Mouse (Mus musculus) forebrain, postnatal 0 days (tissue): ENCODE measurements around the gene Dnmt3b. TPM values are rescaled to one million over a fixed set of nuclear protein-coding genes. Genes with fewer than 3 reads are reported as not detected.
"Not testable (repeated sequence)": the region's sequence is repeated elsewhere in the genome, so short reads cannot be mapped to it uniquely, and the experiment has no call there.

Experiments used
- ATAC-seq: fragments of 200-750 bp; cut with Nextera tagmentation; 2 replicates; pipeline ENCODE4 v1.8.0; 2017; ENCODE audit warnings: mild to moderate bottlenecking, moderate library complexity
- DNase-seq: peaks from one replicate; pipeline ENCODE4 v3.0.0-alpha.2; 2015
- H3K27ac ChIP-seq: fragments of 300-500 bp; sonication (generic); 2 replicates; pipeline ENCODE4 v1.5.1; 2014; ENCODE audit warnings: low read depth, mild to moderate bottlenecking, antibody characterized with exemption, low read length, moderate library complexity, mixed read lengths
- H3K27me3 ChIP-seq: fragments of 300-500 bp; sonication (generic); 2 replicates; pipeline ENCODE4 v1.6.1; 2014; ENCODE audit warnings: mild to moderate bottlenecking, low read length, mixed read lengths; ENCODE audit not compliant: insufficient read depth
- H3K36me3 ChIP-seq: fragments of 300-500 bp; sonication (generic); 2 replicates; pipeline ENCODE4 v1.6.1; 2014; ENCODE audit warnings: mild to moderate bottlenecking, moderate library complexity; ENCODE audit not compliant: insufficient read depth
- H3K4me1 ChIP-seq: fragments of 300-500 bp; sonication (generic); 2 replicates; pipeline ENCODE4 v1.6.1; 2014; ENCODE audit warnings: antibody characterized with exemption; ENCODE audit not compliant: insufficient read depth
- H3K4me2 ChIP-seq: fragments of 300-500 bp; sonication (generic); 2 replicates; pipeline ENCODE4 v1.6.1; 2014; ENCODE audit warnings: low read depth, mild to moderate bottlenecking, moderate library complexity
- H3K4me3 ChIP-seq: fragments of 300-500 bp; sonication (generic); 2 replicates; pipeline ENCODE4 v1.5.1; 2014; ENCODE audit warnings: low read depth, low read length, mixed read lengths
- H3K9ac ChIP-seq: fragments of 300-500 bp; sonication (generic); 2 replicates; pipeline ENCODE4 v1.6.1; 2014; ENCODE audit warnings: mild to moderate bottlenecking
- H3K9me3 ChIP-seq: fragments of 300-500 bp; sonication (generic); 2 replicates; pipeline ENCODE4 v1.6.1; 2016; ENCODE audit warnings: low read length
- CTCF ChIP-seq: sonication (generic); IDR thresholded peaks from 2 replicates; pipeline ENCODE4 v1.5.1; 2016; ENCODE audit warnings: antibody characterized with exemption, control low read depth, low read depth
- WGBS: fragments of 180-500 bp; shearing (Covaris S2); extraction: QIAGEN DNeasy Blood & Tissue Kit; methylation state at CpG from one replicate; pipeline ENCODE4 v1.1.7; 2014; 5-methylcytosine and 5-hydroxymethylcytosine counted together
- polyA plus RNA-seq: library from polyadenylated mRNA; unstranded; fragments of >200 nt; fragmentation: Nextera tagmentation; extraction: Ambion mirVana; gene quantifications from 2 replicates; pipeline ENCODE4 v1.2.1, GENCODE M21; 2015
- total RNA-seq: library from RNA; depleted of rRNA; stranded (reverse); fragments of >200 nt; gene quantifications from 2 replicates; pipeline ENCODE4 v1.2.3, GENCODE M21; 2014

Gene Dnmt3b
- total and polyA plus RNA-seq, 2 experiments from 2014 or later = 1.9 to 3.9 TPM

GRCm38 (mm10) chr2:153677550-153677949, 28.3 kb downstream of the Dnmt3b start:
- no peak overlapping the region for H3K27ac ChIP-seq
- H3K4me2 ChIP-seq = no peak overlapping the region
- H3K9ac ChIP-seq = no peak overlapping the region
- no peaks in the 10 kb centered on the region for H3K27me3 ChIP-seq
- ATAC-seq (no peak), DNase-seq (no peak)
- H3K9me3 ChIP-seq = no peaks in the 10 kb centered on the region
- H3K4me1 ChIP-seq = no peaks in the 10 kb centered on the region
- TF ChIP-seq CTCF = no peak
- WGBS = 79% methylated on average over 7 of the region's 7 CpGs
- no peak overlapping the region for H3K4me3 ChIP-seq
- H3K36me3 ChIP-seq = peaks cover 15% of the 10 kb centered on the region; the same call in 1 of the 2 replicates

GRCm38 (mm10) chr2:153679959-153680358, 30.7 kb downstream of the Dnmt3b start:
- 91% methylated on average over 1 of the region's 1 CpGs for WGBS

GRCm38 (mm10) chr2:153693413-153693812, 44.2 kb downstream of the Dnmt3b start:
- not testable (repeated sequence) for H3K4me3 ChIP-seq, H3K27me3 ChIP-seq, H3K36me3 ChIP-seq, H3K4me2 ChIP-seq, H3K27ac ChIP-seq, ATAC-seq, H3K9me3 ChIP-seq, H3K9ac ChIP-seq, DNase-seq, H3K4me1 ChIP-seq
- 87% methylated on average over 6 of the region's 7 CpGs for WGBS

More at GRCm38 (mm10) chr2:153679959-153680358, 30.7 kb downstream of the Dnmt3b start:
- Histone ChIP-seq H3K4me1 (no peaks in the 10 kb centered on the region), H3K4me2 (no peak overlapping the region), H3K4me3 (no peak overlapping the region), H3K27me3 (no peaks in the 10 kb centered on the region), H3K9ac (no peak overlapping the region), H3K36me3 (peaks cover 15% of the 10 kb centered on the region; the same call in 1 of the 2 replicates), H3K9me3 (no peaks in the 10 kb centered on the region), H3K27ac (no peak overlapping the region)
- no peak for TF ChIP-seq CTCF
- ATAC-seq (no peak), DNase-seq (no peak)

DNA sequence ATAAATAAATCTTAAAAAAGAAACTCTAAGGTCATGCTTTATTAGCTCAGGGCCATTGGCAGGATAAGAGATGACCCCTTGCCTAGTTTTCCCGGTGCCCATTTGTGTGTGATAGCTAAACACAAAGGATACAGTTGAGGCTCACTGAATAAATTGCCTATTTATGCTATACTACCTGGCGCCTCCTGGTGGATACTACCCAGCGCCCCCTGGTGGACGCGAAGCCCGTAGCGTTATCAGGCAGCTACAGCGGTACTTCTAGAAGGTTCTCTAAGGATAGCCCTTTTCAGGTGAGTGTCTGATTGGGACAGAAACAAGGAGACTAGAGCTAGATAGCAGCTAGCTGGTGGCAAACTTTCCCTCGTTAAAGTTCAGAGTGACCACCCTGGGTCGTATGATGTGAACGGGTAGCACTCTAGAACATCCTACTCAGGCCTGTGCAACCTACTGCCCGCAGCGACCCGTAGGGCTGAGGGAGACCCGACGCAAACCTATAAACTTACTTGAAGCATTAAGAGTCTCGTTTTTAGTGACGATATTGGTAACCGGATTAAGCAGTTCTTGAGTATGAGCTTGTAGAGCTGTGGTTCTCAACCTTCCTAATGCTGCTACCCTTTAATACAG, 45.3 kb downstream of the Dnmt3b start:
- ATAC-seq (no peak), DNase-seq (no peak)
- no peak overlapping the region for H3K27ac ChIP-seq
- no peak overlapping the region for H3K4me3 ChIP-seq
- no peaks in the 10 kb centered on the region for H3K4me1 ChIP-seq
- no peak overlapping the region for H3K4me2 ChIP-seq
- peak; percentile 52 for TF ChIP-seq CTCF
- no peaks in the 10 kb centered on the region for H3K36me3 ChIP-seq
- no peaks in the 10 kb centered on the region for H3K9me3 ChIP-seq
- no peaks in the 10 kb centered on the region for H3K27me3 ChIP-seq
- 71% methylated on average over 19 of the region's 19 CpGs for WGBS
- no peak overlapping the region for H3K9ac ChIP-seq

DNA sequence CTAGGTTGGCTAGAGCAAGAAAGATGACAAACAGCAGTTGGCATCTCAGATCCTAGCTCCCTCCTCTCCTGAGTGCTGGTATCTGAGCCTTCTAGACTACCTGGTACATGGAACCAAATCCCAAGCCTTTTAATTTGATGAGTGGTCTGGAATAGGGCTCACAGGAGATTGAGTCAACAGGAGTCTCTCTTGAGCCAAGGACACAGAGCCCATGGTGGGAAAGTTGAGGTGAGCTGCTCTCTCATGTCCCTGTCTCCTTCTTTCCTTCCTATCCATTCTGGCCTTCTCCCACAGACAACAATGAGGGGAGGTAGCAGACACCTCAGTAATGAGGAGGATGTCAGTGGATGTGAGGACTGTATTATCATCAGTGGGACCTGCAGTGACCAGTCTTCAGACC, 47.1 kb downstream of the Dnmt3b start, which contains the start of gene Dnmt3c:
Gene Dnmt3c, plus strand, starts transcription at position 301 of the 400 bp plus-strand sequence.
- ATAC-seq (no peak), DNase-seq (no peak)
- H3K4me1 ChIP-seq = no peaks in the 10 kb centered on the region
- H3K36me3 ChIP-seq = no peaks in the 10 kb centered on the region
- H3K4me3 ChIP-seq = no peak within 1 kb of the TSS
- TF ChIP-seq CTCF = no peak
- H3K27me3 ChIP-seq = no peaks in the 10 kb centered on the region
- H3K9ac ChIP-seq = no peak within 1 kb of the TSS
- no peak within 1 kb of the TSS for H3K27ac ChIP-seq
- no peak within 1 kb of the TSS for H3K4me2 ChIP-seq
- no peaks in the 10 kb centered on the region for H3K9me3 ChIP-seq

- peak; percentile 34 for DNase-seq
Measured at GRCm38 (mm10) chr2:153703389-153703788, 54.1 kb downstream of the Dnmt3b start.

GRCm38 (mm10) chr2:153710701-153711330, 61.6 kb downstream of the Dnmt3b start:
- no peak overlapping the region for H3K27ac ChIP-seq
- no peaks in the 10 kb centered on the region for H3K9me3 ChIP-seq
- H3K36me3 ChIP-seq = no peaks in the 10 kb centered on the region
- H3K27me3 ChIP-seq = no peaks in the 10 kb centered on the region
- H3K9ac ChIP-seq = no peak overlapping the region
- ATAC-seq = no peak
- 49% methylated on average over 8 of the region's 8 CpGs for WGBS
- DNase-seq = peak; percentile 32
- peak; percentile 74 for TF ChIP-seq CTCF
- no peaks in the 10 kb centered on the region for H3K4me1 ChIP-seq
- no peak overlapping the region for H3K4me2 ChIP-seq
- H3K4me3 ChIP-seq = no peak overlapping the region

More at GRCm38 (mm10) chr2:153703389-153703788, 54.1 kb downstream of the Dnmt3b start:
- H3K4me1 ChIP-seq = no peaks in the 10 kb centered on the region
- peak; percentile 61 for ATAC-seq
- no peaks in the 10 kb centered on the region for H3K27me3 ChIP-seq
- no peak for TF ChIP-seq CTCF
- 29% methylated on average over 6 of the region's 6 CpGs for WGBS
- H3K9me3 ChIP-seq = no peaks in the 10 kb centered on the region
- H3K36me3 ChIP-seq = no peaks in the 10 kb centered on the region
- no peak overlapping the region for H3K4me2 ChIP-seq
- H3K4me3 ChIP-seq = no peak overlapping the region
- H3K9ac ChIP-seq = no peak overlapping the region
- no peak overlapping the region for H3K27ac ChIP-seq
